12 mouse cellular contexts compared by ENCODE assay signal in genomic region chr4:13241628-13242479, GRCm38 (mm10).
DNase-seq lines count a peak whose midpoint lies in the region; ATAC-seq lines count a peak whose summit lies in the region.
"Had no signal": no experiment of that assay in that cellular context is flagged by ENCODE, and none has a peak within 500 bp of the region (broad histone marks: within the 10 kb centered on the region; RNA-seq: fewer than 3 reads in every experiment).

No protein-coding gene starts in this region.

- no peaks in the 10 kb centered on the region for H3K4me1 ChIP-seq in embryonic facial prominence, embryonic 11.5 days (ENCODE audit: control insufficient read depth, insufficient read depth, low read length)
- peaks cover 9% of the 10 kb centered on the region for H3K4me1 ChIP-seq in forebrain, embryonic 12.5 days

- intact Hi-C loops in gastrocnemius, postnatal 14 days (cut with DNase I; ENCODE audit: low total_unique reads), result no loop called here
- intact Hi-C loops in left cerebral cortex, postnatal 25 days (cut with DNase I), result no loop called here

- no peak overlapping the region for H3K4me2 ChIP-seq in embryonic facial prominence, embryonic 11.5 days (ENCODE audit: low read depth, low read length)
- H3K4me2 ChIP-seq in forebrain, embryonic 12.5 days, result no peak overlapping the region

- H3K27ac ChIP-seq in embryonic facial prominence, embryonic 11.5 days (replicated peaks; ENCODE audit: low read depth, low read length), result peak overlapping the region; percentile 17
- no peak overlapping the region for H3K27ac ChIP-seq in forebrain, embryonic 12.5 days

- no peaks in the 10 kb centered on the region for H3K36me3 ChIP-seq in embryonic facial prominence, embryonic 11.5 days (replicated peaks; ENCODE audit: control insufficient read depth, insufficient read depth, low read depth, low read length)
- H3K36me3 ChIP-seq in forebrain, embryonic 12.5 days (replicated peaks), result no peaks in the 10 kb centered on the region

- no peaks in the 10 kb centered on the region for H3K27me3 ChIP-seq in embryonic facial prominence, embryonic 11.5 days (ENCODE audit: control insufficient read depth, insufficient read depth, low read length)
- H3K27me3 ChIP-seq in forebrain, embryonic 12.5 days, result no peaks in the 10 kb centered on the region

- no peaks in the 10 kb centered on the region for H3K9me3 ChIP-seq in embryonic facial prominence, embryonic 11.5 days (replicated peaks; ENCODE audit: control insufficient read depth, low read length)
- no peaks in the 10 kb centered on the region for H3K9me3 ChIP-seq in forebrain, embryonic 12.5 days

- 36% methylated on average over 21 of the region's 21 CpGs for WGBS in embryonic facial prominence, embryonic 11.5 days
- WGBS in forebrain, embryonic 12.5 days, result 87% methylated on average over 21 of the region's 21 CpGs

- H3K4me3 ChIP-seq in embryonic facial prominence, embryonic 11.5 days (ENCODE audit: low read depth, low read length), result no peak overlapping the region
- H3K4me3 ChIP-seq in forebrain, embryonic 12.5 days (replicated peaks), result no peak overlapping the region

- peak; percentile 87 for ATAC-seq in embryonic facial prominence, embryonic 11.5 days (replicated peaks; ENCODE audit: insufficient number of reproducible peaks, low FRiP score, low TSS enrichment, low read depth)
- ATAC-seq in forebrain, embryonic 12.5 days (ENCODE audit: low FRiP score), result no peak

- H3K9ac ChIP-seq in embryonic facial prominence, embryonic 11.5 days (replicated peaks; ENCODE audit: low read length), result no peak overlapping the region
- no peak overlapping the region for H3K9ac ChIP-seq in forebrain, embryonic 12.5 days

- DNase-seq in gastrocnemius, postnatal 14 days, result peak; percentile 5
- no peak for DNase-seq in gastrocnemius, adult 8-10 months (ENCODE audit: low spot score in 2 of 2)
- DNase-seq in embryonic facial prominence, embryonic 11.5 days (ENCODE audit: low spot score), result peak; percentile 86
- DNase-seq in hindlimb bud, embryonic 11.5 days (ENCODE audit: extremely low spot score, low read depth, low spot score), result peak; percentile 93
- DNase-seq in lung, postnatal 25 days (ENCODE audit: low spot score), result peak; percentile 3
- DNase-seq in left cerebral cortex, postnatal 25 days (ENCODE audit: low spot score in 2 of 2), result no peak
- DNase-seq in left cerebral cortex, adult 9 months (ENCODE audit: low spot score in 2 of 2), result no peak
- DNase-seq: B cell, adult 2 months; cerebellum, adult 11-12 months; gastrocnemius, postnatal 10 days; layer of hippocampus, adult 9-11 months had no signal

Comparison
In these comparisons a context has a peak if more than half of its experiments do, and no peak if none do; other contexts are left out.
1. DNase-seq: peak in gastrocnemius, postnatal 14 days (single experiment), embryonic facial prominence, embryonic 11.5 days (single experiment), hindlimb bud, embryonic 11.5 days (single experiment) and lung, postnatal 25 days (single experiment); none in gastrocnemius, adult 8-10 months (0 of 2), left cerebral cortex, postnatal 25 days (0 of 2) and left cerebral cortex, adult 9 months (0 of 2).